Mouse (Mus musculus) gastrocnemius, postnatal 10 days (tissue): ENCODE results near the gene Rnf207. TPM values are rescaled to one million over a fixed set of nuclear protein-coding genes. Genes with fewer than 3 reads are reported as not detected.

Source experiments
- DNase-seq: peaks from one replicate; pipeline ENCODE4 v3.0.0; 2021; ENCODE audit warnings: mixed read lengths
- long read RNA-seq, 2 experiments: library from polyadenylated mRNA; stranded (forward); transcript quantifications; one replicate each; pipeline ENCODE4 v2.0.0; 2021
- total RNA-seq, 2 experiments: library from RNA; stranded (reverse); gene quantifications; 2 replicates each; pipeline ENCODE4 v1.2.3; 2021

The Rnf207 gene
- total RNA-seq: under 1 TPM in 1 of 2 experiments, not detected in 1; 0.40 TPM
- long read RNA-seq, experiment 1: 0 reads
- long read RNA-seq, experiment 2: 0 reads

DNA sequence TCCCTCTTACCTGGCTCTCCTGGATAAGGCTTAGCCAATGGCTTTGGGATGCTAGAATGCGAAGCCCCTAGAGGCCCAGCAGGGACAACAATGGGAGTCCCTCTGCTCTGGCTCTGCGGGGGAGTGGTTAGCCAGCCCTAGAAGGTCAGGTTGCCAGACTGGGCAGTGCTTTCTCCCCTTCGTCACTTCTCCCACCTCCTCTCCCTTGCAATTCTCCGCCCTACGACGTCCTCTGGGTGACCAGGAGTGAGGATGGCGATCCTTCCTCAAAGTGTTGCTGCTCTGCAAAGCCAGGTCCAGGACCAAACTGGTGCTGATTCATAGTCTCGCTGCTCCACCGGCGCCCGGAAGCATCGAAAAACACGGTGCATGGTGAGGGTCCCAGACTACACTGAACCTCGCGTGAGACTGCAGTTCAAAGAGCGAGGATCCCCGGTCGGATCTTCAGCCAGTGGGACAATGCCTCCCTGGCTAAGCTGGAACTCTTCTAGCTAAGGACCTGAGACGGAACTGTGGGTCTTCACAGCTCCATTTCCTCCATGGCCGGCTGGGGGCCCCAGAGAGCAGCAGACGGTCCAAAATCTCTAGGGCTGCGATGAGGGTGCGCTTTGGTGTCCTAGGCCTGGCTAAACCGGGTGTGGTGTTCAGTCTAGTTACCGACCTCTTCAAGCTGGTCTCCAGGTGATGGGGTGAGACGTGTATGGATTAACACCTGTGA lies at the start of gene Rnf207:
Rnf207 (minus strand) TSS at position 477 of the 718 bp plus-strand sequence.
- peak; percentile 50 for DNase-seq

GRCm38 (mm10) chr4:152365228-152365627 lies 46.4 kb upstream of the Rnf207 start:
- DNase-seq: no peak

GRCm38 (mm10) chr4:152362180-152362579 lies 43.4 kb upstream of the Rnf207 start:
- no peak for DNase-seq

- peak; percentile 25 for DNase-seq
Measured at GRCm38 (mm10) chr4:152360855-152361254, 42.1 kb upstream of the Rnf207 start.

GRCm38 (mm10) chr4:152359700-152360099 lies 40.9 kb upstream of the Rnf207 start:
- no peak for DNase-seq

DNA sequence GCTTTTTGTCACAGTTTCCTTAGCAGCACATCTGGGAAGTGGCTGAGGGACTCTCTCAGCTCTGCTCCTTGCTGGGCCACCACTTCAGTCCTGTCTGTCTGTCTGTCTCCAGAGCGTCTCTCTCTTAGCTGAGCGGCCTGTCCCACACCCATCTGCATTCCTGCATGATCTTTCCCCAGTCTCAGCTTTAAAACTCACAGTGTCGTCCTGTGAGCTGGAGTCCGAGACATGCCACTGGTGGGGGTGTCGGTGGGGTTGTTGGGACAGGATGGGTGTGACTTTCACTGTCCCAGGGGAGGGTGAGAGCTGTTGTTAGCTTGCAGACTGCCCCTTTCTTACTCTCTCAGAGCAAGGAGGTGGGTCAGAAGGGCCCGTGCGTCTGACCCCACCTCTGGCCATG lies 36.9 kb upstream of the Rnf207 start:
- no peak for DNase-seq

- no peak for DNase-seq
Measured at GRCm38 (mm10) chr4:152353886-152354637, 35.3 kb upstream of the Rnf207 start.

- DNase-seq: no peak
Measured at GRCm38 (mm10) chr4:152351422-152352305, 32.9 kb upstream of the Rnf207 start.

DNA sequence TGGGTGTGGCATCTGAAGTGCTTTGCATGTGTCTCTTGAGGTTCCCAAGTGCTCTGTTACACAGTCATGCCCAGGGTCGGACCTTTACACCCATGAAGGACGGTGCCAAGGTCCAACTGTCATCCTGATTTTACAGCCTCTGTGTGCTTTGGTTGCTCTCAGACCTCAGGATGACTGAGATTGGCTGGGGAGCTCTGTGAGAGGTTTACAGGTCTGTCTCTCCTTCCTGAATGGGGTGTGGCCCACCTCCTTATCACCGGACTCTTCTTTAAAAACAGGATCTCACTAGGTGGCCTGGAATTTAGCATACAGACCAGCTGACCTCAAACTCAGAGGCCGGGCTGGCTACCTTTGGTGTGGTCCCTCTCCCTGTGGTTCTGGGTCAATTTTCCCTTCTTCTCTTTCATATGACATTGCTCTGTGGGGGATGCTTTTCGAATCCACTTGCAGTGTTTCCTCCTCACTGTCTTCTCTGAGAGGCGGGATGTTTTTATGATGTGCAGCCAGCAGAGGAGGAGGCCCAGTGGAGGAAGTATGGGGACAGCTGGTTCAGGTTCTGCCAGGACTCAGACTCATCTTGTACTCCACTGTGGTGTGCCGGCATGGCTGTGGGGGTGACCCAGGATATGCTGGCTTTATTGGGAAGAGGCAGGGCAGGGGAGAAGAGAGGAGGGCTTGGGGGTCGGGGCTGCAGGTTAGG lies 32.1 kb upstream of the Rnf207 start:
- no peak for DNase-seq

- no peak for DNase-seq
Measured at GRCm38 (mm10) chr4:152349837-152350381, 31.1 kb upstream of the Rnf207 start.

DNA sequence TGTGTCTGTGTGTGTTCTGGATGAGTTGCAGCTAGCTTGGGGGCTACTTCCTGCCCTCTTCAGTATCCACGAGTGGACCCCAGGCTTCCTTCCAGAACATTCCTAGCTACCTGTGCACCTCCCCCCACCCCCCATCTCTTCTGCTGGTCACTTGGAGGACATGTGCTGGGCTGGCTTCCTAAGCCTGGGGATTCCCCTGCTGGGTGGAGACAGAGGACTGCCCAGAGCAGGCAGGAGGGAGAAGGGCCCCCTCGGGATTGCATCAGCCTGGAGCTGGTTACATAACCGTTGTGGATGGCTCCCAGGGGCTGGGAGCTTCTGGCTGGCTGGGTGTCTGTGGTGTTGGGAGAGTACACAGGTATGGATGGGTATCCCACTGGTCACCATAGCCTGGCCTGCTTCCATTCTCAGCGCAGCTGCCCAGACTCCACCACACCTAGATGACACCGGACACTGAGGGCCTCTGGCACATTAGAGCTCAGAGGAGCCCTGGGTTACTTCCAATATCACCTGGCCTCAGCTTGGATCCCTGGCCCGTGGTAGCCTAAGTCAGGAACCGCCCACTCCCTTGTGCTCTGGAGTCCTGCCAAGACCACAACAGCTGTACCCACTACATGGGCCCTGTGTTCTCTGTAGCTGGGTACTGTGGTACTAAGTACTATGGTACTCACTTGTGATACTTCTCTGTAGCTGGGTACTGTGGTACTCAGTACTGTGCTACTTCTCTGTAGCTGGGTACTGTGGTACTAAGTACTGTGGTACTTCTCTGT lies 26.5 kb upstream of the Rnf207 start:
- no peak for DNase-seq

- DNase-seq: no peak
Measured at GRCm38 (mm10) chr4:152344651-152345050, 25.9 kb upstream of the Rnf207 start.

DNA sequence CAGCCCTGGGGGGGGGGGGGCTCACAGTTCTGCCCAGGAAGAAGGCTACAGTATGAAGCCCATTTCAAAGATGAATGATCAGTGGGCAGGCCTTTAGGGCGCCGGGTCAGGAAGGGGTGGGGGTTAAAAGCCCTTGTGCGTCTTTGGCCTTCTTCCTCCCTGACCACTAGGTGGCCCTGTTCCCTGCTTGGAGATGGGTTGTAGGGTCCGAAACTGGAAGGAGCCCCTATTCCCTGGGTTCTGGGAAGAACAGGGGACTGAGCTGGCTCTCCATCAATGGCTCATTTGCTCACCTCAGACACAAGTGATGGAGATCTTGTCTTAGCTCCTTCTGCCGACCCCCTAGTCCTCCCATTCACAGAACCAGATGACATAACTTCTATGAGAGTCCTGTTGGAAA lies 24.5 kb upstream of the Rnf207 start:
- no peak for DNase-seq

DNA sequence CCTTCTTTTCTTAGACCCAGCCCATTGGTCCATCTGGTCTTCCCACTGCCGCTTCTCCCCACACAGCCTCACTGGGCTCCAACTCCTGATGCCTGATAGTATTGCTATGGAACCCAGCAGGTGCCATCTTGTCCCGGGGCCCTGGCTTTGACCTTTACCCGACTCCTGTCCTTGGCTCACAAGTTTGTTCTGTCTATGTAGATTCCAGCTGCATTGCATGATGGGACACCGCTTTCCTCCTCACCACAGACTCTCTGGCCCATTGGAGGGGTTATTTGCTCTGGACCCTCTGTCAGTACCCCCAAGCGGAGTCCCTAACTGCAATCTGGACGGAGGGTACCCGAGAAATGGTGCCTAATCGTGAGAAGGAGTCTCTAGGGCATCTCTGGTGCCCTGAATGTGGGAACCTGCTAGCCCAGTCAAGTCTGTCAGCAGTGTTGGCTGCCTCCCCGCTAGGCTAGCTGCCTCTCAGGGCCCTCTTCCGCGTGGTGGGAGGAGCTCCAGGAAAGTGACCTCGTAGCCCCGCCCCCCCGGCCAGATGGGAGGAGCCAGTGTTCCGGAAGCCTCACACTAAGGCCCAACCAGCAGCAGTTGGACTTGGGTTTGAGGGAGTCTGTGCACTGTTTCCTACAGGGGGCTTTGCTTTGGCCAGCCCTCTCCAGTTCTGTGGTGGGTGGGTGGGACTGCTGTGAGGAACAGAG lies 21.9 kb upstream of the Rnf207 start:
- DNase-seq: no peak

DNA sequence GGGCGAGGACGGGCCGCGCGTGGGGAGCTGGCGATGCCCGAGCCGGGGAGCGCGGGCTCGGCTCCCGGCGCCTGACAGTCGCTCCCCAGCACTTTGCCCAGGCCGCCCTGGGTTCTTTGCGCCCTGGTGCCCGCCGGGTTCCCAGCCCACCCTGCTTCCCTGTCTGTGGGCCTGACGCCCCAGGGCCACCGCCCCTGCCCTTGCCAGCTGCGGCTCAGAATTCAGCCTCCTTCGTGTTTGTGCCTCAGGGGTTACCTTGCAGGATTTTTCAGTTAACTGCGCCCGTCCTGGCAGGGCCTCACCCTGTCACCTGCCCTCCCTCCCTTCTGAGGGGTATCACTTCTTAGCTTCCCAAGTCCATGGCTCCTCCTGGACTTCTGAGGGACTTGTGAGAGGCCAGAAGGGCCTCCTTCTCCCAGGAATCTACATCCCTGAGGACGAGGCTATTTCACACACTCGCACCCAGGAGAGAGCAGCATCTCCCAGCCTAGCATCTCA lies 20.5 kb upstream of the Rnf207 start:
- DNase-seq: no peak

DNA sequence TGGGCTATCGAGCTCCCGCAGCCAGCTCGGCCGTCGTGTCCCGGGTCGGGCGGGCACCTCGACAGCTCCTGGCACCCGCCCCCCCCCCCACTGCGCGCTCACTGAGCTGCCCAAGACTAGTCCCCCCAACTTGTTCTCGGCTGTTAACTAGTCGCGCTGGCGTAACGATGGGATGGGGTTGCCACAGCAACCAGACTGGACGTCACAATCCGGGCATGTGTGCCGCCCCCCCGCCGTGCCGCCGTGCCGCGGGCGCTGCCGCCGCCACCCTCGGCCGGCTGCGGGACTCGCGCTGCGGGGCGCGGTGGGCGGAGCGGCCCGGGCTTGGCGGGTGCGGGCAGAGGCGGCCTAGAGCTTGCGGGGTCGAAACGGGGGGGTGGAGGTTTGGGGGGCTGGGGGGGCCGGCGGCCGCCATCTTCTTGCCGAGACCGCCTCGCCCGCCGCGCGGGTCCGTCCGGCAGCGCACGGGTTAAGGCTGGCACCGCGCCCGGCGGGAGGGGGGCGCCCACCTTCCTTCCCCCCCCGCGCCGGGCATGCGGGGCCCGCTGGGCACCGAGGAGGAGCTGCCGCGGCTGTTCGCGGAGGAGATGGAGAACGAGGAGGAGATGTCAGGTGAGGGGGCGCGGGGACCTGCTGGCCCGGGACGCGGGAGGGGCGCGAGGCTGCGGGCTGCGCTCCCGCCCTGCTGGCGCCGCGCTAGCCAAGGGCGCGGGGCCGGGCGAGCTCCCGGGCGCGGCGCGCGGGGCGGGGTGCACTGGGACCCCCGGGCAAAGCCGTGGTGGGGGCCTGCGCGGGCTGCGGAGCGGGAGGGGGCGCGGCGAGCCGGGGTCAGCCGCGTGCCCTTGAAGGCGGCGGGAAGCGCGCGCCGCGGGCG lies 19.9 kb upstream of the Rnf207 start, which contains the start of gene Chd5:
Chd5 (plus strand) TSS at position 233 of the 874 bp plus-strand sequence.
- no peak for DNase-seq

DNA sequence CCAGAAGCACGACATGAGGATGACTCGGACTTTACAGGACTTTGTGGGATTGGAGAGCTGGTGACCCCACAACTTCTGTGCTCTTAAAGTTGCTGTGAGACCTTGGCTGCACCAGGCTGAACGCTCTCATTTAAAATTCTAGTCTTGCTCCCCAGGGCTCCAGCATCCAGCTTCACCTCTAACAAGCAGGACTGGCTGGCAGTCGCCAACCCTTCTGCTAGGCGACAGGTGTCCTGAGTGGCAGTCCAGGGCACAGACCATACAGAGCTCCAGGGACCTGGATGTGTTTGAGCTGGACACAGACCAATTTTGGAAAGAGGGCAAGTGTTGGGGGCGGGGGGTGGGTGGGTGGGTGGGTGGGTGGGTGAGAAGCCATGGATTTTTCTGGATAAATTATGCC lies 19.0 kb upstream of the Rnf207 start:
- DNase-seq: no peak

GRCm38 (mm10) chr4:152333587-152333986 lies 14.8 kb upstream of the Rnf207 start:
- no peak for DNase-seq

- DNase-seq: peak; percentile 73
Measured at GRCm38 (mm10) chr4:152332952-152333351, 14.2 kb upstream of the Rnf207 start.
